Mouse (Mus musculus): ENCODE measurements around the gene Dhx38. TPM values are rescaled to one million over a fixed set of nuclear protein-coding genes. Genes with fewer than 3 reads are reported as not detected.

Gene Dhx38
- polyA plus RNA-seq, 1 experiment from 2014 or later: 18.5 TPM

DNA sequence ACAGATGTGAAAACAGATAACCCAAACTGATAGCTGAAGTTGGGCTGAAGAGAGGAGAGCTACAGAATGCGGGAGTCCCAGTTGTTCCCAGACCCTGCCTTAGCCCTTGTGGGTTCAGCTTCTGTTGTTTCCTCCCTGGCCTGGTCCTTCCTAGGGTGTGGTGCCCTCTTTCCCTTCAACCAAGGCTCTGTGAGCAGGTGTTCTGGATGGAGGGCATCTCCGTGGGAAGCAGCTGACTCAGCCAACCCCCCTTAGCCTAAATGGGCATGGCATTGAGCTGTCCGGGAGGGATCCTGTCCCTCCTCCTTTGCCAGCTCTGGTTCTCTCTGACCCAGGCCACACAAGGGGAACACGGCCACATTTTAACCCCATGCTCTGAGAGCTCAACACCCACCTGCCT is 10.7 kb upstream of the Dhx38 start:
- no peaks in the 10 kb centered on the region for H3K36me3 ChIP-seq (ENCODE audit: control insufficient read depth, insufficient read depth, low read length)
- no peaks in the 10 kb centered on the region for H3K27me3 ChIP-seq (ENCODE audit: control insufficient read depth, insufficient read depth, low read depth, low read length)
- no peak overlapping the region for H3K9ac ChIP-seq (ENCODE audit: low read depth, low read length)
- H3K4me2 ChIP-seq (ENCODE audit: low read length): no peak overlapping the region
- no peak for ATAC-seq
- H3K27ac ChIP-seq (ENCODE audit: low read length): no peak overlapping the region
- no peaks in the 10 kb centered on the region for H3K9me3 ChIP-seq (replicated peaks; ENCODE audit: control insufficient read depth, low read length, poor library complexity, severe bottlenecking)
- H3K4me1 ChIP-seq (ENCODE audit: control insufficient read depth, insufficient read depth, low read length): no peaks in the 10 kb centered on the region
- H3K4me3 ChIP-seq (ENCODE audit: low read depth, low read length): no peak overlapping the region
- 74% methylated on average over 4 of the region's 4 CpGs for WGBS

DNA sequence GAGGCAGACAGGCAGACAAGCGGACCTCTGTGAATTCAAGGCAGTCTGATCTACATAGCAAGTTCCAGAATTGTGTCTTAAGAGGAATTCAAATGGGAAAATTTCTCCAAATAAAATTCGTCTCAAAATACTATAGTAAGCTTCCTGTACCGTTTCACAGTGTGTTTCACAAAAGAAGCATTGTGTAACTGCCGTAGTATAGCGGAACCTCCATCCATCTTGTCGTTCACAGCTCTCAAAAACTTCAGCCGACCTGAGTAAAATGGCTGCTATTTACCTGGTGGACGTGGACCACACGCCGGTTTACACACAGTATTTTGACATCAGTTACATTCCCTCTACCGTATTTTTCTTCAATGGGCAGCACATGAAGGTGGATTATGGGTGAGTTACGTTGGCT is 5.5 kb upstream of the Dhx38 start:
- Histone ChIP-seq H3K27ac (ENCODE audit: low read length) (no peak overlapping the region), H3K36me3 (ENCODE audit: control insufficient read depth, insufficient read depth, low read length) (no peaks in the 10 kb centered on the region; the same call in none of the 2 replicates), H3K9ac (ENCODE audit: low read depth, low read length) (no peak overlapping the region), H3K27me3 (ENCODE audit: control insufficient read depth, insufficient read depth, low read depth, low read length) (no peaks in the 10 kb centered on the region), H3K4me3 (ENCODE audit: low read depth, low read length) (no peak overlapping the region), H3K4me2 (ENCODE audit: low read length) (no peak overlapping the region), H3K9me3 (replicated peaks; ENCODE audit: control insufficient read depth, low read length, poor library complexity, severe bottlenecking) (no peaks in the 10 kb centered on the region), H3K4me1 (ENCODE audit: control insufficient read depth, insufficient read depth, low read length) (peaks cover 5% of the 10 kb centered on the region; the same call in 1 of the 2 replicates)
- 94% methylated on average over 12 of the region's 12 CpGs for WGBS
- no peak for ATAC-seq

DNA sequence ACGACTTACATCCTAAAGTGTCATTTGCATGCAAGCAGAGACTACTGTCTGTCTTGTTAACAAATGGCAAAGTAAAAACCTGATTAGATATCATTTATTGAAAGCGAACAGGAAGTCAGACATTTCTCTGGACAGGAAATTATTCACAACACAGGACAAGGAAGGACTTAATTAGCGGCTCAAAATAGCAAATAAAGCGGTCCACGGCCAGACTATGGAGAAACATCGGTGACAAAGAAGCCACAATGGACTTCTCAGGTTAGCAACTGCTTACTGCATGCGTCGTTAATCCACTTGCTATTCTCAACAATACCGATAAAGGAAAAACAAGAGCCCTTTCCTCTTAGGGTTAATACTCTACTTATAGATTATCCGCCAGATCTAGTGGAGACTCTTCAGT is 895 bp downstream of the Dhx38 start:
- Histone ChIP-seq H3K27me3 (ENCODE audit: control insufficient read depth, insufficient read depth, low read depth, low read length) (no peaks in the 10 kb centered on the region), H3K9ac (ENCODE audit: low read depth, low read length) (peak overlapping the region; percentile 81), H3K4me1 (ENCODE audit: control insufficient read depth, insufficient read depth, low read length) (peaks cover 15% of the 10 kb centered on the region), H3K9me3 (replicated peaks; ENCODE audit: control insufficient read depth, low read length, poor library complexity, severe bottlenecking) (no peaks in the 10 kb centered on the region), H3K4me2 (ENCODE audit: low read length) (peak overlapping the region; percentile 91), H3K4me3 (ENCODE audit: low read depth, low read length) (peak overlapping the region; percentile 73), H3K27ac (ENCODE audit: low read length) (peak overlapping the region; percentile 87), H3K36me3 (ENCODE audit: control insufficient read depth, insufficient read depth, low read length) (peaks cover 19% of the 10 kb centered on the region)
- ATAC-seq: no peak
- WGBS: 5% methylated on average over 10 of the region's 10 CpGs

DNA sequence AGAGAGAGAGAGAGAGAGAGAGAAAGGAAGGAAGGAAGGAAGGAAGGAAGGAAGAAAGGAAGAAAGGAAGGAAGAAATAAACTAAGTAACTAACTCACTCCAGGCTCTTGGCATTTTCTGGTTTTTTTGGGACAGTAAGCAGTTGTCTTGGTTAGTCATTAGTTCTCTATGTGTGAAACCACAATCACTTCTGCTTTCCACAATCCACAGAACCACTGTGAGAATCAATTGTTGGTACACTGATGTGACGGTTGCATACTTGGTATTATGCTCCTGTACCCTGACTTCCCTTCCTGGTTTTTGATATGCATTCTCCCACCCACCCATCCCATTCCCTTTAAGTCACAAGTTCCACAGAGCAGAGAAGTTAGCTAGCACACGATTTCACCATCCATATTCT is 1.8 kb downstream of the Dhx38 start:
- H3K36me3 ChIP-seq (ENCODE audit: control insufficient read depth, insufficient read depth, low read length): peaks cover 28% of the 10 kb centered on the region
- ATAC-seq: no peak
- no peak overlapping the region for H3K4me3 ChIP-seq (ENCODE audit: low read depth, low read length)
- H3K4me1 ChIP-seq (ENCODE audit: control insufficient read depth, insufficient read depth, low read length): peaks cover 15% of the 10 kb centered on the region
- H3K9ac ChIP-seq (ENCODE audit: low read depth, low read length): no peak overlapping the region
- no peaks in the 10 kb centered on the region for H3K27me3 ChIP-seq (ENCODE audit: control insufficient read depth, insufficient read depth, low read depth, low read length)
- no peak overlapping the region for H3K27ac ChIP-seq (ENCODE audit: low read length)
- H3K4me2 ChIP-seq (ENCODE audit: low read length): no peak overlapping the region
- WGBS: 73% methylated on average over 2 of the region's 2 CpGs
- H3K9me3 ChIP-seq (replicated peaks; ENCODE audit: control insufficient read depth, low read length, poor library complexity, severe bottlenecking): no peaks in the 10 kb centered on the region

DNA sequence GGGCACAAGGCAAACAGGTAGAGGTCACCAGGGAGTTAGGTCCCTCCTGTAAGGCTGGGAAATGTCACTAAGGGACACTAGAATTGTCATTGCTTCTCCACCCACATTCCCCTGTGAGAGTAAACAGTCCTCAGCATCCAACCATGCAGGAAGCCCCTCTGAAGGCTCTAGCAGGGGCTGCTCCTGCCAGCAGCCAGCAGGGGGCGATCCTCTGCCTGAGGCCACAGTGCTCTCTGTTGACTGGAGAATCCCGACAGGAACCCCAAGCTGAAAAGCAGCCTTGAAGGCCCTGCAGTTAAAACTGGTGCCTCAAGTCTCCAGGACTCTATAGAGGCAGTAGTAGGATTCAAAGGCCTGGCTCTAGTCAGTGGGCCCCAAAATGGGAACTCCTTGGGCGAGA is 14.0 kb downstream of the Dhx38 start:
- ATAC-seq: no peak
- 42% methylated on average over 3 of the region's 3 CpGs for WGBS
- peaks cover 73% of the 10 kb centered on the region for H3K36me3 ChIP-seq (ENCODE audit: control insufficient read depth, insufficient read depth, low read length)

DNA sequence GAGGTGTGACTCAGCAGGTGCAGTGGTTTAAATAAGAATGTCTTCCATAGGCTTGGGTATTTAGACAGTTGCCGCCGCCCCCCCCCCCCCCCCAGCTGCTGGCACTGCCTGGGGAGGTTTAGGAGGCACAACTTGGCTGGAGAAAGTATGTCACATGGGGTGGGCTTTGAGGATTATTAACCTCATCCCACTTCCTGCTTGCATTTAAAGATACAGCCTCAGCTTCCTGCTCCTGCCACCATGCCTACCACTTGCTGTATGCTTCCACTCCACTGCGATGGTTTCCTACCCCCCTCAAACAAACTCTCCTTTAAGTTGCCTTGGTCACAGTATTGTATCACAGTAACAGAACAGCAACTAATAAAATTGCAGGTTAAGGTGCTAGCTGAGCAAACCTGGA is 21.6 kb downstream of the Dhx38 start:
- Histone ChIP-seq H3K4me3 (ENCODE audit: low read depth, low read length) (no peak overlapping the region), H3K27ac (ENCODE audit: low read length) (no peak overlapping the region), H3K27me3 (ENCODE audit: control insufficient read depth, insufficient read depth, low read depth, low read length) (no peaks in the 10 kb centered on the region), H3K9me3 (replicated peaks; ENCODE audit: control insufficient read depth, low read length, poor library complexity, severe bottlenecking) (no peaks in the 10 kb centered on the region), H3K4me2 (ENCODE audit: low read length) (no peak overlapping the region), H3K4me1 (ENCODE audit: control insufficient read depth, insufficient read depth, low read length) (no peaks in the 10 kb centered on the region), H3K36me3 (ENCODE audit: control insufficient read depth, insufficient read depth, low read length) (peaks cover 13% of the 10 kb centered on the region), H3K9ac (ENCODE audit: low read depth, low read length) (no peak overlapping the region)
- ATAC-seq: no peak
- 41% methylated on average over 3 of the region's 3 CpGs for WGBS

More for the DNA sequence above, 14.0 kb downstream of the Dhx38 start:
- Histone ChIP-seq H3K4me2 (ENCODE audit: low read length) (no peak overlapping the region), H3K9ac (ENCODE audit: low read depth, low read length) (no peak overlapping the region), H3K9me3 (replicated peaks; ENCODE audit: control insufficient read depth, low read length, poor library complexity, severe bottlenecking) (no peaks in the 10 kb centered on the region), H3K4me3 (ENCODE audit: low read depth, low read length) (no peak overlapping the region), H3K4me1 (ENCODE audit: control insufficient read depth, insufficient read depth, low read length) (no peaks in the 10 kb centered on the region), H3K27me3 (ENCODE audit: control insufficient read depth, insufficient read depth, low read depth, low read length) (no peaks in the 10 kb centered on the region), H3K27ac (ENCODE audit: low read length) (no peak overlapping the region)

DNA sequence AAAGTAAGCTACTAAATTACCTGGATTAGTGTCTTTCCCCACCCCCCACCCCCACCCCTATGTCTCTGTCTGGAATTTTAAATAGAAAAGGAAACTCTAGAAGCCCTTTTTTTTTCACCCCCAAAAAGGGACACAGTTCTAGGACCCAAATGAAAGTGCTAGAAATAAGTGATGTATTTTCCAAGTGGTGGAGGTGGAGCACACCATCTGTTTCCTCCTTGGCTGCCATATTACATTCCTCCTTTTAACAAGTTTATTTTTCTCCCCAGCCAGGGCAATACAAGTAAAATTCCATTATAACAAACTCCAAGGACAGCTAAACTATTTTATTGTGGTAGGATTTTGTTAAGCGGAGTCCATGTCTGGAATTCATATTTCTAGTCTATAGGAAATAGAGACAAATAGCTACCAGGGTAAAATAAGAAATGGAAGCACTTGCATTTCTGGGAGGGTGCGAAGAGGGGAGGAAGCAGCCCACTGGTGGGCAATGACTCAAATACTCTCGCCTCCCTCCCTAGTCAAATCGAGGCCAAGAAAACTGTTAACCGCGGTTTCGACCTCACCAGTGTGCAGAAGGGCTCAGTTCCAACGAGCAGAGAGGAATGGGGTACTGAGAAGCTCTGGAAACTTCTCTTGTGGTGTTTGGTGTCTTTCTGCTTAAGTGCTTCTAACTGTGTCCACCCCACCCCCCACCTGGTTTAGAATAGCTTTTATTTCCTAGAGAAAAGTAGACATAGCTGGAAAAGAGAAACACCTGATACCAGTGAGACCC is 22.7 kb downstream of the Dhx38 start:
- H3K4me1 ChIP-seq (ENCODE audit: control insufficient read depth, insufficient read depth, low read length): no peaks in the 10 kb centered on the region
- WGBS: 89% methylated on average over 8 of the region's 8 CpGs

DNA sequence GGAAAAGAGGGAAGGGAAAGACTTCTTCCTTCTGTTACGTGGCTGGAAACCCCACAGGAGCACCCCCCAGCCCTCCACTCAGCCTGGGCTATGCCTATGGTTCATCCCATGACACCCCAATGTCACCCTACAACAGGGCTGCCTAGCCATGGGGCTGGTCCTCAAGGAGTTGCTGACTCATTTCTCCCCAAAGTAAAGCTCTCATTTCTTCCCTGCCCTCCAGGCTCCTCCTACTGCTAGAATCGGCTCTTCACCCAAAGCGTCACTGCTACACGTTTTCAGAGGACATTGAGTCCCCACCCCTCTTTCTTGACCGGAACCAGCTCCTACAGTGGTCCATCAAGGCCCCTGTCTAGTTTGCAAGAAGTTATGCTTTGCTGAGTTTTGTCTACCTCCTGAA is 23.5 kb downstream of the Dhx38 start:
- no peaks in the 10 kb centered on the region for H3K9me3 ChIP-seq (replicated peaks; ENCODE audit: control insufficient read depth, low read length, poor library complexity, severe bottlenecking)
- H3K9ac ChIP-seq (ENCODE audit: low read depth, low read length): no peak overlapping the region
- no peaks in the 10 kb centered on the region for H3K27me3 ChIP-seq (ENCODE audit: control insufficient read depth, insufficient read depth, low read depth, low read length)
- WGBS: 74% methylated on average over 5 of the region's 5 CpGs
- H3K4me3 ChIP-seq (ENCODE audit: low read depth, low read length): no peak overlapping the region
- ATAC-seq: no peak
- peaks cover 3% of the 10 kb centered on the region; the same call in 1 of the 2 replicates for H3K36me3 ChIP-seq (ENCODE audit: control insufficient read depth, insufficient read depth, low read length)
- H3K4me1 ChIP-seq (ENCODE audit: control insufficient read depth, insufficient read depth, low read length): no peaks in the 10 kb centered on the region
- no peak overlapping the region for H3K4me2 ChIP-seq (ENCODE audit: low read length)
- H3K27ac ChIP-seq (ENCODE audit: low read length): no peak overlapping the region

More for the DNA sequence above, 22.7 kb downstream of the Dhx38 start:
- no peaks in the 10 kb centered on the region for H3K27me3 ChIP-seq (ENCODE audit: control insufficient read depth, insufficient read depth, low read depth, low read length)
- H3K9me3 ChIP-seq (replicated peaks; ENCODE audit: control insufficient read depth, low read length, poor library complexity, severe bottlenecking): no peaks in the 10 kb centered on the region
- peaks cover 4% of the 10 kb centered on the region; the same call in 1 of the 2 replicates for H3K36me3 ChIP-seq (ENCODE audit: control insufficient read depth, insufficient read depth, low read length)
- H3K9ac ChIP-seq (ENCODE audit: low read depth, low read length): no peak overlapping the region
- H3K27ac ChIP-seq (ENCODE audit: low read length): no peak overlapping the region
- no peak overlapping the region for H3K4me3 ChIP-seq (ENCODE audit: low read depth, low read length)
- no peak overlapping the region for H3K4me2 ChIP-seq (ENCODE audit: low read length)
- no peak for ATAC-seq

DNA sequence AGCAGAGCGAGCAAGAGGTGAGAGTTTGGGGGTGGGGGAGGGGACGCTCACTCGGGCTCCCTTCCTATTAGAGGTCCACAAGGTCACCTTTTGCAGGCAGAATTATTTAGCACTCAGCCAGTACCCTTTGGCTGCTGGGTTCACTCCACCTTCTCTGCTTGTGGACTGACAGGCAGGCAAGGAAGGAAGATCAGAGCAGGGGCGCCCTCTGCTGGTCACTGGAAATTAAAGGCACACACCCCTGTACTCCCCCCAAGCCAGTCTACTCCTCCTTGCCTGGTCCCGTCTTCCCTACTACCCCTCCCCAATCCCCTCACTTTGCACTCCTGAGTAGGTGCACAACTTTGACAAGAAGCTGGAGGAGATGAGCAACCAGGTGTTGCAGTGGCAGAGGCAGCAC is 29.0 kb downstream of the Dhx38 start:
- H3K27ac ChIP-seq (ENCODE audit: low read length): peak overlapping the region; percentile 63
- no peak overlapping the region for H3K9ac ChIP-seq (ENCODE audit: low read depth, low read length)
- no peaks in the 10 kb centered on the region for H3K9me3 ChIP-seq (replicated peaks; ENCODE audit: control insufficient read depth, low read length, poor library complexity, severe bottlenecking)
- H3K4me2 ChIP-seq (ENCODE audit: low read length): peak overlapping the region; percentile 26
- H3K36me3 ChIP-seq (ENCODE audit: control insufficient read depth, insufficient read depth, low read length): no peaks in the 10 kb centered on the region
- WGBS: 7% methylated on average over 5 of the region's 5 CpGs
- H3K4me1 ChIP-seq (ENCODE audit: control insufficient read depth, insufficient read depth, low read length): peaks cover 4% of the 10 kb centered on the region; the same call in 1 of the 2 replicates
- ATAC-seq: peak; percentile 86
- no peaks in the 10 kb centered on the region for H3K27me3 ChIP-seq (ENCODE audit: control insufficient read depth, insufficient read depth, low read depth, low read length)
- H3K4me3 ChIP-seq (ENCODE audit: low read depth, low read length): no peak overlapping the region
